Mouse (Mus musculus) embryonic fibroblast, embryonic 13.5 days (primary cell): ENCODE data around the gene Tmem132c.

Experiments
- CTCF ChIP-seq: IDR thresholded peaks from 2 replicates; pipeline ENCODE4 v1.5.1; 2011; ENCODE audit warnings: mild to moderate bottlenecking, control low read depth, low read length, moderate library complexity, borderline replicate concordance; ENCODE audit not compliant: insufficient read depth
- POLR2A ChIP-seq: IDR thresholded peaks from 2 replicates; pipeline ENCODE4 v1.6.1; 2011; ENCODE audit warnings: low read depth, mild to moderate bottlenecking, control low read depth, low read length, moderate library complexity

DNA sequence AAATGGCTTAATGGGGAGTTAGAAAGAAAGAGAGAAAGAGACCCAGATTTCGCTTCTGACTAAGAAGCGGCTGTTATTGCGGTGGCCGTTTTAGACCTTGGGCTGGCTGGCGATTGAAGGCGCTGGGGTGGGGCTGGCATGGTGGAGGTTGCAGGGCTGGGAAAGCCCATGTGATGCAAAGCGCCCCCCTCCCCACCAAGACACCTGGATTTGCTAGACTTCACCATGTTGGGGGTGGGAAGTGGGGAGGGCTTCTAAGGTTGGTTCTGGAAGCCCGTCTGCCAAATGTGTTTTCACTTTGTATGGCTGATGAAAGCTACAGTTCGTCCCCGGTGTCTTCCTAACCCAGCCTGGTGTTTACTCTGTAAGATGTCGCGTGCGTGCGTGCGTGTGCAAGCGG, 1.6 kb downstream of the Tmem132c start:
- TF ChIP-seq CTCF (no peak), POLR2A (no peak)
